Mouse (Mus musculus) heart, embryonic 16.5 days (tissue): ENCODE results near the gene Dph6. TPM values are rescaled to one million over a fixed set of nuclear protein-coding genes. Genes with fewer than 3 reads are reported as not detected.

Source experiments
- ATAC-seq: fragments of 200-750 bp; cut with Nextera tagmentation; replicated peaks from 2 replicates; pipeline ENCODE4 v1.8.0; 2017; ENCODE audit warnings: moderate number of reproducible peaks; ENCODE audit not compliant: insufficient read depth, low FRiP score; ENCODE audit errors: extremely low read depth
- H3K27ac ChIP-seq: fragments of 300-500 bp; sonication (generic); 2 replicates; pipeline ENCODE4 v1.5.1; 2014; ENCODE audit warnings: mild to moderate bottlenecking, low read length, control low read depth, moderate library complexity
- H3K27me3 ChIP-seq: fragments of 300-500 bp; sonication (generic); 2 replicates; pipeline ENCODE4 v1.6.1; 2014; ENCODE audit warnings: low read length, mixed read lengths; ENCODE audit not compliant: control insufficient read depth, insufficient read depth
- H3K36me3 ChIP-seq: fragments of 300-500 bp; sonication (generic); 2 replicates; pipeline ENCODE4 v1.6.1; 2014; ENCODE audit not compliant: control insufficient read depth, insufficient read depth
- H3K4me1 ChIP-seq: fragments of 300-500 bp; sonication (generic); 2 replicates; pipeline ENCODE4 v1.6.1; 2014; ENCODE audit warnings: low read length, mixed read lengths; ENCODE audit not compliant: control insufficient read depth, insufficient read depth
- H3K4me2 ChIP-seq: fragments of 300-500 bp; sonication (generic); 2 replicates; pipeline ENCODE4 v1.6.1; 2014; ENCODE audit warnings: low read depth, mild to moderate bottlenecking, control low read depth, low read length
- H3K4me3 ChIP-seq: fragments of 300-500 bp; sonication (generic); 2 replicates; pipeline ENCODE4 v1.5.1; 2014; ENCODE audit warnings: mild to moderate bottlenecking, control low read depth, low read length
- H3K9ac ChIP-seq: fragments of 300-500 bp; sonication (generic); 2 replicates; pipeline ENCODE4 v1.6.1; 2014; ENCODE audit warnings: low read length, control low read depth
- H3K9me3 ChIP-seq: fragments of 300-500 bp; sonication (generic); replicated peaks from 2 replicates; pipeline ENCODE4 v1.6.1; 2016; ENCODE audit warnings: low read length; ENCODE audit not compliant: control insufficient read depth
- WGBS: fragments of 180-500 bp; shearing (Covaris S2); extraction: QIAGEN DNeasy Blood & Tissue Kit; methylation state at CpG from one replicate; pipeline ENCODE4 v1.1.7; 2014; 5-methylcytosine and 5-hydroxymethylcytosine counted together
- polyA plus RNA-seq: library from polyadenylated mRNA; unstranded; fragments of >200 nt; fragmentation: Nextera tagmentation; extraction: Ambion mirVana; gene quantifications from 2 replicates; pipeline ENCODE4 v1.2.1, GENCODE M21; 2015

The Dph6 gene
- polyA plus RNA-seq, 1 experiment from 2014 or later, result 15.6 TPM

DNA sequence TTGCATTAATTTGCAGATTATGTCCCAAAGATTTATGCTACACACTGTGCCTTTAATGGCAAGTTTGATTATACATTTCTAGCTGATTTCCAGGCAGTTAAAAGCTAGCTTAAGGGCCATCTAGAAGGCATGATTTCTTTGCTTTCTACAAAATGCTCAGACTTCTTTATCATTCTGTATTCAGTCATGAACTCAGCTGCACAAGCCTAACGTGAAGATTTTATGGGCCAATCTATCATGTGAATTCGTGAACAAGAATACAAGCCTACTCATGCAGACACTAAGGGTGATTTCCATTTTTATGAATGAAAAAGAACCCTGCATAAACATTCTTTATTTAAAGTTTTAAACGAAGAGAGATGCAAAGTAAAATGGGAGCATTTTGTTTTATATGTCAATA is 162.4 kb downstream of the Dph6 start:
- Histone ChIP-seq H3K4me1 (no peaks in the 10 kb centered on the region), H3K27ac (no peak overlapping the region), H3K9me3 (no peaks in the 10 kb centered on the region), H3K4me2 (no peak overlapping the region), H3K4me3 (no peak overlapping the region), H3K36me3 (no peaks in the 10 kb centered on the region), H3K9ac (no peak overlapping the region), H3K27me3 (no peaks in the 10 kb centered on the region)
- 49% methylated on average over 3 of the region's 3 CpGs for WGBS
- no peak for ATAC-seq

DNA sequence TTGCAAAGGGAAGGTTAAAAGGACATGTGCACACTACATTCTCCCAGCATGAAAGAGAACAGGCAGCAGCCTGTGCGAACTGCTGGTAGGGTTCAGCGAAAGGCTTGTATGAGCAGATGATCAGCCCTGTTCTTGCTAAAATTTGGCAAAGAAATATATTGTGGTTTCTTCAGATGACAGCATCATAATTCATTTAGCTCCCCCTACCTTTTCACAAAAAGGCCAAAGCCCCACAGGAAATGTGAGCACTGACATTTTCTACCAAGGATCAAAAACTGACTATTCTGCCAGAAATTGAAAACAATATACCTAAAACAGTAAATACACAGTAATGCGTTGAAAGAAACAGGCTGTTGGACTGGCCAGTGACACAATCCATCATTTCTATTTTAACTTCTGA is 162.9 kb downstream of the Dph6 start:
- Histone ChIP-seq H3K4me3 (no peak overlapping the region), H3K4me2 (no peak overlapping the region), H3K4me1 (no peaks in the 10 kb centered on the region)

DNA sequence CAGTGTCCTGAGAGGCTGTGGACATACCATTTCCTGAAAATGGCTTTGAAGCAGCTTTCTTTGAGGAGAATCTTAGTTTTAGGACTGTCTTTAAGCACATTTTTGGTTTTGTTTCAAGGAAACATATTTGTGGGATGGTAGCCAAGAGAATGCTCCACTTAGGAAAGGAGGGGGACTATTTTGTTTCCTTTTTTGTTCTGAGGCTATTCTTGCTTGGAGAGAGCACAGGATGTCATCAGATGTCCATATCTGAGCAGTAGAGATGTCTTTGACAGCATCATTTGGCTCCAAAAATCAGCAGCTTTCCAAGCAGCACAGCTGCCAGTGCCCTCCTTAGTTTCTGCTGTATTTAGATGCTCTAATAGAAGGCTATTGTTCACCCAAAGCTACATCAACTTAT is 167.8 kb downstream of the Dph6 start:
- ATAC-seq, result no peak
- no peak overlapping the region for H3K4me3 ChIP-seq
- no peaks in the 10 kb centered on the region for H3K9me3 ChIP-seq
- H3K4me2 ChIP-seq, result no peak overlapping the region
- H3K36me3 ChIP-seq, result no peaks in the 10 kb centered on the region
- H3K9ac ChIP-seq, result no peak overlapping the region
- no peaks in the 10 kb centered on the region for H3K4me1 ChIP-seq
- no peaks in the 10 kb centered on the region for H3K27me3 ChIP-seq
- H3K27ac ChIP-seq, result no peak overlapping the region

More for the DNA sequence above, 162.9 kb downstream of the Dph6 start:
- no peaks in the 10 kb centered on the region for H3K9me3 ChIP-seq
- ATAC-seq, result no peak
- WGBS, result 80% methylated on average over 3 of the region's 3 CpGs
- H3K9ac ChIP-seq, result no peak overlapping the region
- no peaks in the 10 kb centered on the region for H3K36me3 ChIP-seq
- H3K27ac ChIP-seq, result no peak overlapping the region
- H3K27me3 ChIP-seq, result no peaks in the 10 kb centered on the region
